Mouse (Mus musculus) MEL (cell line): Measurements from ENCODE around the gene 1700001P01Rik. TPM values are rescaled to one million over a fixed set of nuclear protein-coding genes. Genes with fewer than 3 reads are reported as not detected.

ENCODE experiments used
- DNase-seq: peaks from one replicate; pipeline ENCODE4 v3.0.0; 2011; ENCODE audit warnings: low read depth, low spot score
- H3K27ac ChIP-seq: 2 replicates; pipeline ENCODE4 v1.5.1; 2012; ENCODE audit warnings: low read depth, mild to moderate bottlenecking, control low read depth, low read length, moderate library complexity; ENCODE audit not compliant: control insufficient read depth
- H3K27me3 ChIP-seq, 2 experiments: fragments of 150-350 bp in 1 of 2; sonication (generic) in 1 of 2; 2 replicates each; pipeline ENCODE4 v1.6.1; 2012; ENCODE audit warnings: low read length in 2 of 2, mild to moderate bottlenecking in 2 of 2, improper control_type of control experiment in 1 of 2, moderate library complexity in 1 of 2; ENCODE audit not compliant: insufficient read depth in 2 of 2, control insufficient read depth in 1 of 2
- H3K36me3 ChIP-seq, 2 experiments: 2 replicates each; pipeline ENCODE4 v1.6.1; 2012 to 2014; ENCODE audit warnings: low read length in 2 of 2, improper control_type of control experiment in 1 of 2, inconsistent platforms in 1 of 2, mild to moderate bottlenecking in 1 of 2; ENCODE audit not compliant: insufficient read depth in 2 of 2, control insufficient read depth in 1 of 2
- H3K4me1 ChIP-seq, 2 experiments: fragments of 150-350 bp in 1 of 2; sonication (generic) in 1 of 2; 2 replicates each; pipeline ENCODE4 v1.6.1; 2012; ENCODE audit warnings: low read length in 2 of 2, improper control_type of control experiment in 1 of 2, mild to moderate bottlenecking in 1 of 2; ENCODE audit not compliant: insufficient read depth in 2 of 2, control insufficient read depth in 1 of 2
- H3K4me3 ChIP-seq, 2 experiments: fragments of 150-350 bp in 1 of 2; sonication (generic) in 1 of 2; 2 replicates each; pipeline ENCODE4 v1.5.1; 2012; ENCODE audit warnings: low read depth in 2 of 2, low read length in 2 of 2, mild to moderate bottlenecking in 2 of 2, moderate library complexity in 2 of 2, control low read depth in 1 of 2, improper control_type of control experiment in 1 of 2; ENCODE audit not compliant: control insufficient read depth in 1 of 2, insufficient read depth in 1 of 2
- H3K79me2 ChIP-seq: 2 replicates; pipeline ENCODE4 v1.6.1; 2012; ENCODE audit warnings: mild to moderate bottlenecking, low read length, moderate library complexity; ENCODE audit not compliant: control insufficient read depth, poor library complexity, insufficient read depth
- H3K9ac ChIP-seq: 2 replicates; pipeline ENCODE4 v1.6.1; 2012; ENCODE audit warnings: low read depth, mild to moderate bottlenecking, control low read depth, low read length, moderate library complexity; ENCODE audit not compliant: control insufficient read depth, poor library complexity, severe bottlenecking
- H3K9me3 ChIP-seq: fragments of 150-350 bp; sonication (generic); replicated peaks from 2 replicates; pipeline ENCODE4 v1.6.1; 2012; ENCODE audit warnings: mild to moderate bottlenecking, low read length, improper control_type of control experiment, moderate library complexity; ENCODE audit not compliant: insufficient read depth
- BHLHE40 ChIP-seq: IDR thresholded peaks from 2 replicates; pipeline ENCODE4 v1.6.1; 2012; ENCODE audit warnings: low read depth, mild to moderate bottlenecking, inconsistent platforms, low read length, improper control_type of control experiment, borderline replicate concordance
- CHD1 ChIP-seq: IDR thresholded peaks from 2 replicates; pipeline ENCODE4 v1.6.1; 2012; ENCODE audit warnings: low read depth, mild to moderate bottlenecking, inconsistent platforms, low read length, improper control_type of control experiment
- CHD2 ChIP-seq: IDR thresholded peaks from 2 replicates; pipeline ENCODE4 v1.6.1; 2011; ENCODE audit warnings: low read length, improper control_type of control experiment
- CTCF ChIP-seq, 3 experiments: IDR thresholded peaks in 2 of 3; conservative IDR thresholded peaks in 1 of 3; 2 replicates each; pipeline ENCODE4 v1.5.1; 2011 to 2012; ENCODE audit warnings: low read length in 3 of 3, low read depth in 2 of 3, mild to moderate bottlenecking in 2 of 3, improper control_type of control experiment in 1 of 3, inconsistent platforms in 1 of 3, mixed read lengths in 1 of 3, moderate library complexity in 1 of 3; ENCODE audit not compliant: control insufficient read depth in 1 of 3, insufficient read depth in 1 of 3, poor library complexity in 1 of 3, severe bottlenecking in 1 of 3
- E2F4 ChIP-seq: IDR thresholded peaks from 2 replicates; pipeline ENCODE4 v1.6.1; 2011; ENCODE audit warnings: low read depth, low read length, improper control_type of control experiment, borderline replicate concordance
- ELF1 ChIP-seq: IDR thresholded peaks from 2 replicates; pipeline ENCODE4 v1.6.1; 2014; ENCODE audit warnings: low read depth, mild to moderate bottlenecking, inconsistent platforms, low read length, improper control_type of control experiment, moderate library complexity
- EP300 ChIP-seq, 2 experiments: IDR thresholded peaks; 2 replicates each; pipeline ENCODE4 v1.6.1; 2011; ENCODE audit warnings: improper control_type of control experiment in 2 of 2, low read length in 2 of 2, low read depth in 1 of 2, mild to moderate bottlenecking in 1 of 2
- ETS1 ChIP-seq: IDR thresholded peaks from 2 replicates; pipeline ENCODE4 v1.6.1; 2012; ENCODE audit warnings: low read depth, mild to moderate bottlenecking, inconsistent platforms, low read length, improper control_type of control experiment, moderate library complexity
- GABPA ChIP-seq: IDR thresholded peaks from 2 replicates; pipeline ENCODE4 v1.6.1; 2012; ENCODE audit warnings: low read depth, mild to moderate bottlenecking, inconsistent platforms, low read length, improper control_type of control experiment, moderate library complexity
- HCFC1 ChIP-seq: IDR thresholded peaks from 2 replicates; pipeline ENCODE4 v1.6.1; 2012; ENCODE audit warnings: low read depth, mild to moderate bottlenecking, inconsistent platforms, low read length, improper control_type of control experiment, moderate library complexity
- JUND ChIP-seq: IDR thresholded peaks from 2 replicates; pipeline ENCODE4 v1.6.1; 2011; ENCODE audit warnings: low read depth, mild to moderate bottlenecking, improper control_type of control experiment, low read length
- KAT2A ChIP-seq: conservative IDR thresholded peaks from 2 replicates; pipeline ENCODE4 v1.6.1; 2012; ENCODE audit warnings: low read depth, low read length, improper control_type of control experiment, inconsistent platforms
- MAFK ChIP-seq: IDR thresholded peaks from 2 replicates; pipeline ENCODE4 v1.6.1; 2011; ENCODE audit warnings: low read depth, mild to moderate bottlenecking, low read length, improper control_type of control experiment, borderline replicate concordance
- MAX ChIP-seq: IDR thresholded peaks from 2 replicates; pipeline ENCODE4 v1.6.1; 2011; ENCODE audit warnings: low read length, improper control_type of control experiment
- MAZ ChIP-seq: IDR thresholded peaks from 2 replicates; pipeline ENCODE4 v1.6.1; 2012; ENCODE audit warnings: low read depth, mild to moderate bottlenecking, inconsistent platforms, low read length, improper control_type of control experiment
- MEF2A ChIP-seq: IDR thresholded peaks from 2 replicates; pipeline ENCODE4 v1.6.1; 2014; ENCODE audit warnings: low read depth, mild to moderate bottlenecking, inconsistent platforms, low read length, improper control_type of control experiment; ENCODE audit not compliant: poor library complexity, insufficient replicate concordance, severe bottlenecking; ENCODE audit errors: extremely low read depth
- MXI1 ChIP-seq: IDR thresholded peaks from 2 replicates; pipeline ENCODE4 v1.6.1; 2011; ENCODE audit warnings: mild to moderate bottlenecking, low read depth, low read length, improper control_type of control experiment
- MYB ChIP-seq: IDR thresholded peaks from 2 replicates; pipeline ENCODE4 v1.6.1; 2011; ENCODE audit warnings: mild to moderate bottlenecking, low read depth, low read length, improper control_type of control experiment
- MYC ChIP-seq: IDR thresholded peaks from 2 replicates; pipeline ENCODE4 v1.6.1; 2011; ENCODE audit warnings: low read depth, mild to moderate bottlenecking, low read length, improper control_type of control experiment, moderate library complexity
- NELFE ChIP-seq: IDR thresholded peaks from 2 replicates; pipeline ENCODE4 v1.6.1; 2011; ENCODE audit warnings: low read depth, low read length, improper control_type of control experiment
- NRF1 ChIP-seq: IDR thresholded peaks from 2 replicates; pipeline ENCODE4 v1.6.1; 2014; ENCODE audit warnings: low read depth, mild to moderate bottlenecking, inconsistent platforms, low read length, improper control_type of control experiment, moderate library complexity; ENCODE audit not compliant: poor library complexity, insufficient read depth, severe bottlenecking
- POLR2A ChIP-seq, 2 experiments: IDR thresholded peaks; 2 replicates each; pipeline ENCODE4 v1.6.1; 2011 to 2012; ENCODE audit warnings: low read length in 2 of 2, mild to moderate bottlenecking in 2 of 2, control low read depth in 1 of 2, improper control_type of control experiment in 1 of 2, low read depth in 1 of 2, moderate library complexity in 1 of 2; ENCODE audit not compliant: control insufficient read depth in 1 of 2, insufficient read depth in 1 of 2, poor library complexity in 1 of 2
- POLR2AphosphoS2 ChIP-seq: IDR thresholded peaks from 2 replicates; pipeline ENCODE4 v1.6.1; 2011; ENCODE audit warnings: low read length, improper control_type of control experiment
- POLR2AphosphoS5 ChIP-seq: IDR thresholded peaks from 2 replicates; pipeline ENCODE4 v1.6.1; 2012; ENCODE audit warnings: low read depth, borderline replicate concordance, mild to moderate bottlenecking, inconsistent platforms, low read length, moderate library complexity, mixed read lengths
- RAD21 ChIP-seq: IDR thresholded peaks from 2 replicates; pipeline ENCODE4 v1.6.1; 2011; ENCODE audit warnings: mild to moderate bottlenecking, low read depth, low read length, improper control_type of control experiment
- RCOR1 ChIP-seq: IDR thresholded peaks from 2 replicates; pipeline ENCODE4 v1.6.1; 2012; ENCODE audit warnings: low read depth, mild to moderate bottlenecking, inconsistent platforms, low read length, improper control_type of control experiment
- SIN3A ChIP-seq: IDR thresholded peaks from 2 replicates; pipeline ENCODE4 v1.6.1; 2012; ENCODE audit warnings: low read length, improper control_type of control experiment, inconsistent platforms
- SMC3 ChIP-seq: IDR thresholded peaks from 2 replicates; pipeline ENCODE4 v1.6.1; 2011; ENCODE audit warnings: low read depth, low read length, improper control_type of control experiment
- TAL1 ChIP-seq: IDR thresholded peaks from 2 replicates; pipeline ENCODE4 v1.6.1; 2012; ENCODE audit warnings: mild to moderate bottlenecking, inconsistent platforms, low read length, moderate library complexity, mixed read lengths
- TBP ChIP-seq: IDR thresholded peaks from 2 replicates; pipeline ENCODE4 v1.8.0; 2011; ENCODE audit warnings: low read depth, low read length, improper control_type of control experiment
- TCF12 ChIP-seq: IDR thresholded peaks from 2 replicates; pipeline ENCODE4 v1.6.1; 2014; ENCODE audit warnings: low read depth, mild to moderate bottlenecking, inconsistent platforms, low read length, improper control_type of control experiment, moderate library complexity
- UBTF ChIP-seq: IDR thresholded peaks from 2 replicates; pipeline ENCODE4 v1.6.1; 2012; ENCODE audit warnings: low read depth, mild to moderate bottlenecking, inconsistent platforms, low read length, improper control_type of control experiment, moderate library complexity, borderline replicate concordance; ENCODE audit not compliant: insufficient read depth
- USF1 ChIP-seq: IDR thresholded peaks from 2 replicates; pipeline ENCODE4 v1.6.1; 2014; ENCODE audit warnings: low read depth, mild to moderate bottlenecking, inconsistent platforms, low read length, improper control_type of control experiment, moderate library complexity
- USF2 ChIP-seq, 2 experiments: IDR thresholded peaks; 2 replicates each; pipeline ENCODE4 v1.6.1; 2011 to 2012; ENCODE audit warnings: improper control_type of control experiment in 2 of 2, low read length in 2 of 2, borderline replicate concordance in 1 of 2, inconsistent platforms in 1 of 2, low read depth in 1 of 2, mild to moderate bottlenecking in 1 of 2; ENCODE audit not compliant: insufficient read depth in 1 of 2
- ZC3H11A ChIP-seq: IDR thresholded peaks from 2 replicates; pipeline ENCODE4 v1.6.1; 2012; ENCODE audit warnings: low read depth, mild to moderate bottlenecking, inconsistent platforms, low read length, improper control_type of control experiment
- ZKSCAN1 ChIP-seq: IDR thresholded peaks from 2 replicates; pipeline ENCODE4 v1.6.1; 2012; ENCODE audit warnings: low read depth, mild to moderate bottlenecking, inconsistent platforms, low read length, improper control_type of control experiment, moderate library complexity
- ZMIZ1 ChIP-seq: IDR thresholded peaks from 2 replicates; pipeline ENCODE4 v1.6.1; 2012; ENCODE audit warnings: low read depth, mild to moderate bottlenecking, inconsistent platforms, low read length, improper control_type of control experiment, moderate library complexity
- polyA plus RNA-seq, 2 experiments: library from polyadenylated mRNA; stranded (reverse) in 1 of 2; unstranded in 1 of 2; fragments of >175 nt in 1 of 2; fragments of >200 nt in 1 of 2; gene quantifications; 2 replicates each; pipeline versions ENCODE4 v1.2.1 to v1.2.4; 2012; ENCODE audit warnings: low replicate concordance in 2 of 2, low read depth in 1 of 2; ENCODE audit not compliant: insufficient read length in 2 of 2, insufficient read depth in 1 of 2, missing spikeins in 1 of 2
- total RNA-seq: library from RNA; depleted of rRNA; stranded (reverse); fragments of 300-350 nt; gene quantifications from 2 replicates; pipeline ENCODE4 v1.2.3, GENCODE M21; 2012

Gene 1700001P01Rik
- total and polyA plus RNA-seq, 3 experiments = 0.43 to 0.69 TPM; not detected in 1

DNA sequence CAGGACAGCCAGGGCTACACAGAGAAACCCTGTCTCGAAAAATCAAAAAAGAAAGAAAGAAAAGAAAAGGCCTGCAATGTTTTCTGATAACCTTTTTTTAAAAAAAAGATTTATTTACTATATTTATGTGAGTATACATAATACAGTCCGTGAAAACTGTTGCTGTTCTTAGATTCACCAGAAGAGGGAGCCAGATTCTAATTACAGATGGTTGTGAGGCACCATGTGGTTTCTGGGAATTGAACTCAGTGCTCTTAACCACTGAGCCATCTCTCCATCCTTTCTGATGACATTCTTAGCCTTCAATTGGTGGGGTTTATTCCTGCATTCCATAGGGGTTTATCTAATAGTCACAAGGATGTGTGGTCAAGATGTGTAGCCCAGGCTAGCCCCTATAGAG, 17.4 kb upstream of the 1700001P01Rik start:
- H3K27me3 ChIP-seq = no peaks in the 10 kb centered on the region; a peak in 1 of 4 replicates
- no peak overlapping the region for H3K4me3 ChIP-seq
- H3K4me1 ChIP-seq = peaks cover 0 to 2% of the 10 kb centered on the region in 2 experiments; a peak in 1 of 4 replicates
- no peaks in the 10 kb centered on the region for H3K9me3 ChIP-seq
- H3K9ac ChIP-seq = no peak overlapping the region
- no peaks in the 10 kb centered on the region for H3K36me3 ChIP-seq
- no peak overlapping the region for H3K27ac ChIP-seq
- DNase-seq = peak; percentile 92
- no peaks in the 10 kb centered on the region for H3K79me2 ChIP-seq
- TF ChIP-seq BHLHE40 (peak; percentile 48), MEF2A (no peak), POLR2AphosphoS2 (no peak), TCF12 (no peak), SMC3 (peak; percentile 92), KAT2A (no peak), ZKSCAN1 (no peak), MYC (peak; percentile 99), RAD21 (peak; percentile 92), NELFE (0 out of 2 replicates have a peak, but pooled peaks have one; percentile 15), ZMIZ1 (no peak), RCOR1 (peak; percentile 59), ETS1 (no peak), ZC3H11A (peak; percentile 93), MAX (peak; percentile 91), HCFC1 (peak; percentile 55; the same call in 1 of the 2 replicates), UBTF (no peak), MAFK (0 out of 2 replicates have a peak, but pooled peaks have one; percentile 19), MXI1 (peak; percentile 85), E2F4 (no peak), USF2 (IDR thresholded peaks at IDR 0.05; ENCODE audit: borderline replicate concordance in 1 of 2, insufficient read depth in 1 of 2, low read depth in 1 of 2, low read length in 2 of 2) (no peak), USF1 (peak; percentile 70), SIN3A (peak; percentile 88), TBP (peak; percentile 42), JUND (peak; percentile 35; the same call in 1 of the 2 replicates), GABPA (no peak), CHD2 (no peak), ELF1 (no peak), MAZ (0 out of 2 replicates have a peak, but pooled peaks have one; percentile 42), CHD1 (no peak), POLR2A (IDR thresholded peaks at IDR 0.05; ENCODE audit: control insufficient read depth in 1 of 2, insufficient read depth in 1 of 2, low read depth in 1 of 2, low read length in 2 of 2, poor library complexity in 1 of 2) (no peak), POLR2AphosphoS5 (no peak), NRF1 (no peak), CTCF (IDR thresholded peaks at IDR 0.05 in 2 of 3, conservative IDR thresholded peaks at IDR 0.05 in 1 of 3; ENCODE audit: control insufficient read depth in 1 of 3, insufficient read depth in 1 of 3, low read depth in 2 of 3, low read length in 3 of 3, poor library complexity in 1 of 3, severe bottlenecking in 1 of 3) (peak; percentile 46 to 89 (median 76)), EP300 (IDR thresholded peaks at IDR 0.05; ENCODE audit: low read depth in 1 of 2, low read length in 2 of 2) (no peak), TAL1 (no peak), MYB (no peak)
